Mouse (Mus musculus) thymus, postnatal 10 days (tissue): ENCODE results near the gene Nudt3.
"Not testable (repeated sequence)": the region's sequence is repeated elsewhere in the genome, so short reads cannot be mapped to it uniquely, and the experiment has no call there.

Experiments used
- DNase-seq, 2 experiments: peaks; one replicate each; pipeline ENCODE4 v3.0.0; 2021; ENCODE audit warnings: low spot score in 2 of 2

The Nudt3 gene

DNA sequence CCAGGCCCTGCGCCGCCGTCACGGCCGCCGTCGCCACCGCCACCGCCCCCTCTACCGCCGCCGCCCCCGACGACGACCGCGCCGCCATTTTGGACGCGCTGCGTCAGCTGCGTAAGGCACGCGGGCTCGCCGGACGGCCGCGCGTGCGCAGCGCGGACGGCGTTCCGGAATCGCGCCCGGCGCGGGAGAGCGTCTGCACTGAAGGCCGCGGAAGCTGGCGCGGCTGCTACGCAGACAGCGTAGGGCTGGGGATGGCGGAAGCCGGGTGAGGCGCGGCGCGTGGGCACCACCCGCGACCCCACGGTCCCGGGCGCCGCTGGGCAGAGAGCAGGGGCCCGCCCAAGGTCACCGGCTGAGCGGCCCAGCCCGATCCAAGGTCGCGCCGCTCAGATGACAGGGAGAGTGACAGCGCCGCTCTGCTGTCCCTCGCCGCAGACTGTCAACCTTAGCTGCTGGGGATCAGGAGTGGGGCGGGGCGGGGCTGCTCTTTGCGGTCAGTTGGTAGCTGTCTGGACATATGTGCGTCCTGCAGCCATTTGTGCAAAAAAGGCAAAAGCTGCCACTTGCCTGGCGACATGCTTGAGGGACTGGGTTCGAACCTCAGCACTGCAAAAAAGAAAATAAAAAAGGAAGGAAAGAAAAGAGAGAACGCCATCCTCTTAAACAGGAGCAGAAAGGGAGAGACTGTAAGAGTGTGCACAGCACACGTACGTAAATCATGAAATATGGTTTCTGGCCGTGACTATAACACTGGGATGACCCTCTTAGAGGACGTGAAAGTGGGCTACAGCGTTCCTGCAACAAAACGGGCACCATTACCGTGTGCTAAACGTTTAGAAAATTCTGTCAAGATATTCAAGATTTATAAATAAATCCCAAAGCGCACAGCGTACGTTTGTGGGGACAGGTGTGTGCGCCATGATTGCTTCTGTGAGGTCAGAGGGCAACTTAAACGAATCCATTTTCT lies at the start of gene Nudt3:
Gene Nudt3 (minus strand): TSS at position 136 of the 967 bp plus-strand sequence.
- peak; percentile 81 to 91 for DNase-seq

DNA sequence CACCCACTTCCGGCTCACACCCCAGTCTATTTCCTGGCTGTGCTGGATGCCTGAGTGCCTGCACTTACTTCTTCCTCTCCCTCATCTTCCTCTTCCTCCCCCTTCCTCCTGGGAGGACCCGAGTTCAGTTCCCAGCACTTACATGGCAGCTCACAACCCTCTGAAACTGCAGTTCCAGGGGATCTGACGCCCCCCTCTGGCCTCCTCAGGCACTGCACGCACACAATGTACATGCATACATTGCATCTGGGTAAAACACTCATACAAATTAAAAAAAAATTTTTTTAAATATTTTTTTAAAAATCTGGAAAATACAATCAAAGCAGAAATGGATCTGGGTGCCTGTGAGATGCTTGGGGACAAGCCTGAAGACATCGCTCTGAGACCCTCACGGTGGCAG lies 48.4 kb upstream of the Nudt3 start:
- no peak for DNase-seq

DNA sequence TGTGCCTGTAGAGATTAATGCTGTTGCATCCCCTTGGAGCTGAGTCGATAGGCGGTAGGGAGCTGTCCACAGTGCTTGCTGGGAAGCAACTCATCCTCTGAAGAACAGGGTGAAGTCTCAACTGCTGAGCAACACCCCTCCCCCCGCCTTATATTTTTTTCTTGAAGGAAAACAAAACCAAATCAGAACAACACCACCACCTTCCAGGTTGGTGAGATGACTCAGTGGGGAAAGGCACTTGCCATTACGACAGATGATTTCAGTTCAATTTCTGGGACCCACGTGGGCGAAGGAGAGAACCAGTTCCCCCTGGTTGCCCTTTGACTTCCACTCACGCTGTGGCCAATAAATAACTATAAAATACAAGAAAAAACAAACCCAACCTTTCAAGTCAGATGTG lies 35.5 kb upstream of the Nudt3 start:
- DNase-seq: no peak

DNA sequence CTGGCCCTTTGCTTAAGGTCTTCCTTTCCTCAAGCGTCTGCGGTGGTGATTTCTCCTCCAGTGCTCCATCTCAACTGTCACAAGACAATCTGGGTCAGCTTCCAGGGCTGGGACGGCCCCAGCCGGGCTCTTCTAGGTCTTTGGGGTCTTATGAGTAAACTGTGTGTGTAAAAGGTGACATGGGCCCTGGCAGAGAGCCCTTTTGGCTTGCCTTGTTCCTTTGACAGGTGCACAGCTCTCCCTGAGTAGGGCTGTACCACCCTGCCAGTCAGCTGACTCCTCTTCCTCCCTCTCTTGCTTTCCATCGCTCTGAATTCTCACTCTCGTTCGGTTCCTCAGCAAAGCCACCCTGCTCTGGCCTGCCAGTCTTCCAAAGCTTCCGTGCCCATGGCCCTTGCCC lies 33.8 kb upstream of the Nudt3 start:
- no peak for DNase-seq

DNA sequence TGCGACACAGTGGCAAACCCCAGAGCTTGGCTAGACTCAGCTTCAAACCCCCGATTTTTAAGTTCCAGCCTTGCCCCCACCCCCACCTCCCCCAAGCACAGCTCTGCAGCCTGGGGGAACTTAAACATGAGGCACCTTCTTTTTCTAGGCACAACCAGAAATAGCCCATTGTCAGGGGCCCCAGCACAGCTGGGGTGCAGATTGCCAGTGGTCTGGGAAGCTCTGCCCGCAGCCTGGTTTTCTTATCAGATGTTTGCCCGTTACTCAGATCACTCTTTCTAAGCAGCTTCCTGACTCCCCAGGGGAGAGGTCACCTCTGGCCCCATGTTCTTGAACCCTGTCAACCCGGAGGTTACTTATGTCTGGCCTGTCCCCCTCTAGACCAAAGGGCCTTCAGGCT lies 33.1 kb upstream of the Nudt3 start:
- DNase-seq: no peak

DNA sequence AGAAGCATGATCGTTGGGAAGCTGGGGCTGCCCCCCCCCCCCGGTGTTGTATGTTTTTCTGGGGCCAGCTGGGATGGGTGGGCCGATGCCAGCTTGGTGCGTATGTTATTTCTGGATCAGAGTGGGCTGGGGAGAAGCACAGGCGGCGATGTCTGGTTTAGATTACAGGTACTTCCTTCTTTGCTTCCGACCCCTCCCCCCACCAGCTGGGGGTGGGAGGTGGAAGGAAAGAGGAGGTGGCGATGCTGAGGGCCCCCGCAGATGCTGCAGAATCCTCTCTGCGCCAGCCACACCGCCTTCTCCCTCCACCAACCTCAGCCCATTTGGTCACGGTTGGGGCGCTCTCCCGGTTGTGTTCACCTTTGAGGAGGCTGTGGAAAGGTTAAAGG lies 32.7 kb upstream of the Nudt3 start:
- peak; percentile 67 to 70 for DNase-seq

DNA sequence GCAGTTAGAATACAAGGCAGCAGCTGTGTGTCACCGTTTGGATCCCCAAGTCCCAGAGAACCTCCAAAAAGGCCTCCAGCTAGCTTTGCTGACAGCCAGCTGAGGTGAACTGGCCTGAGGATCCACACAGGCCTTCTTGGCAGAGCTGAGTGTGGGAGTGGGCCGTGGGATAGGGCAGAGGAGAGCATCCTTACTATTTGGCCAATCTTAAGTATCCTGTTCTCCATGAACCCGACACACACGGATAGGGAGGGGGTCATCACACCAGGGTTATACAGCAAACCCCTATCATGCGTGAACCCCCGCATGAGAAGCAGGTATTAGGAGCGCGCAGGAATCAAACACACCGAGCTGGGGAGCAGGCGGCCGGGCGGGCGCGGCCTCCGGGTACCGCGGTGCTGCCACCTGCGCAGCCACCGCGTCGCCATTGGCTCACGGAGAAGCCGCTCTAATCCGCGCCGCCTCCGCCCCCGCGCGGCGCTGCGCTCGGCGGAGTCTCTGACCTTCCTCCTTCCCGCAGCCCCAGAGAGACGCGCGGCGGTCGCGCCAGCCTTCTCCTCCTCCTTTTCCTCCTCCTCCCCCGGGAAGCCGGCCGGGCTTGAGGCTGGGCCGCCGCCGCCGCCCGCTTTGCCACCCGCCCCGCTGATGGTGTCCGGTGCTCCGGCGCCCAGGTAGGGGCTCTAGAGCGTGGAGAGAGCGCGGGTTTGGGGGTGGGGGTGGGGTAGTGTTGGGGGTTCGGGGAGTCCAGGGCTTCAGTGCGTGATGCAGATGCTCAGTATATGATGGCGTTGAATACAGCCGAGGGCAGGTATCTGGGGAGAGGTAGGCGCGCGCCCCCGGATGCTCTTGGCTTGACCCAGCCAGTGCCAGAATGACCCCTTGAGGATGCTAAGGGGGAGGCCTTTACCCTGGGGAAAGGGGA lies 32.1 kb upstream of the Nudt3 start, which contains the start of gene Pacsin1:
Gene Pacsin1 (plus strand): TSS at position 421 of the 922 bp plus-strand sequence.
- DNase-seq: peak; percentile 56 to 61

DNA sequence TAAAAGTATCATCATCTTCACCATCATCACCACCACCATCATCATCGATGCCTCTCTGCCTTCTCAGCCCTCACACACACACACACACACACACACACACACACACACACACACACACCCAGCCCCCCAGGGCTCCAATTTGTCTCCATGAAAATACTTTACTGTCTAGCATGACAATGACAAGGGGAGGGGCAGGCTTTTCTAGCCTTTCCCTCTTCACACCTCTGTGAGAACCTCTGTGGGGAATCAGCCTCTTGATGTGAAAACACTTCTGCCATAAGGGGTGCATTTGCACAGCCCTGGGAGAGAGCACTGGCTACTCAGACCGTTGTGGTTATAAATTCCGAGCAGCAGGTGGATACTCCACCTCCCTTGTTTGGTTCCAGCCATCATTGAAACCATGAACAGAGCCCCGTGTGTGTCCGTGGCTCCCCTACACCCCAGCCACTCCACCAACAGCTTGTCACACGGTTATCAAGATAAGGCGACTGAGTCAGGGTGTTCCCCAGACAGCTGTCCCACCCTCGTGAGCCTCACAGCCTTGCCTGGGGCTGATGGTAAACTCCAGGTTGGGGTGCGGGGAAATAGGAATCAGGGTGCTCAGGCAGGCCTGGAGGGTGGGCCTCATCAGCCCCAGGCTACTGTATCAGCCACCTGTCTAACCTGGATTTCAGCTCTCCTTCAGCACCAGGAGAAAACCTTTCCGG lies 30.1 kb upstream of the Nudt3 start:
- DNase-seq: no peak

DNA sequence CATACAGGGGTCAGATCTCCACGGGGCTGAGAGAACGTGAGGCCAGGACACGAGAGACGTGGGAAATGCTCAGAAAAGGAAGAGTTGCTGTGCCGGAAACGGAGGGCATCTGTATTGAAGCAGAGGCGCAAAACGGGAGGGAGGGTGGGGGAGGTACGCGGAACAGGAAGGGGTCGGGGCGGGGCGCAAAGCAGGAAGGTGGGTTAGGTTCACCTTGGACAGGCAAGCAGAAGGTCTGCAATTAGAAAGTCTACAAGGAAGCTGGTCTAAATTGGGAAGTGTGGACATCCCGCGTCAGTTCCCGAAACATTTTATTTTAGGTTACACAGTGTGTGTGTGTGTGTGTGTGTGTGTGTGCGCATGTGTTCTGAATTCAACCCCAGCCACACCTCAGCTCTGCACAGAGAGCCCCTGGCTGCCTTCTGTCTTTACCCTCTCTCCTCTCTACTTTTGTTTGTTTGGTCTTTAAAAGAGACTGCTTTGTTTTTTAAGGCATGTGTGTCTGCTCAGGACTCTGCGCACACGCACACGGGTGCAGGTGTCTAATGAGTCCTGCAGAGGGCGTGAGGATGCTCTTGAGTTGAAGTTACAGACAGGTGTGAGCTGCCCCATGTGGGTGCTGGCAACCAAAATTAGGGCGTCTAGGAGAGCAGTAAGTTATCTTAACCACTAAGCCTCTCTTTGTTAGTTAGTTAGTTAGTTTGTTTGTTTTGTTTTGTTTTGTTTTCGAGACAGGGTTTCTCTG lies 28.9 kb upstream of the Nudt3 start:
- peak in 1 of 2 experiments; percentile 44 for DNase-seq

DNA sequence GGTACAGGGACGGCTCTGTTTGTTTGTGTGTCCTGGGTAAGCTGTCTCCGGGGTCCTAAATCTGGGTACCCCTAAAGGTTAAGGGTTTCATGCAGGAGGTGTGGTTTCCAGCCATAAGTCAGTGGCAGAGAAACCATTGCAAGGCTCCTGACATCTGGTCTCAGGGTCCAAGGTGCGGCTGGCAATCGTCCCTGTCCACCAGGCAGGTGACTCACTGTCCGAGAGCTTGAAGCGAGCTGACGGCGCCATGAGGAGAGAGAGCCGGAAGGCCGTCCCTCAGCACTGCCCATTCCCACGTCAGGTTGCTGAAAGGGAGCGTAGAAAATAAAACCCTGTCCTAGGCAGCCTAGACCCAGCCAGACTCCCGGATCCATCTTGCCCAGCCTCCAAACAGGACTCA lies 27.3 kb upstream of the Nudt3 start:
- no peak for DNase-seq

DNA sequence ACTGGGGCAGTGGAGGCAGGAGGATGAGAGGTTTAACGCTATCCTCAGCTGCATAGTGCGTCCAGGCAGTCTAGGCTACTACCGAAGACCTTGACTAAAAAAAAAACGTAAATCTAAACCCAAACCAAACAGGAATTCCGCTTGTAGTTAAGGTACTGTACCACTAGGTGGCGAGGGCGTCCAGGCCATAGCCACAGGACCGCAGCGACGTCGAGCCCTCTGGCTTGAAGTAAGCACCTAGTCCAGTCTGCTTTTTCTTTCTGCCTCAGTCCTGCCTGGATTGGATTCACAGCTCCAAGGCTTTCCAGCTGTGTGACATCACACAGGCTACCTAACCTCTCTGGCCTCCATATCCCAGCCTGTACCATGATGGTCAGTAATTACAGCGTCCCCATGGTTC lies 26.9 kb upstream of the Nudt3 start:
- DNase-seq: peak; percentile 39 to 79

DNA sequence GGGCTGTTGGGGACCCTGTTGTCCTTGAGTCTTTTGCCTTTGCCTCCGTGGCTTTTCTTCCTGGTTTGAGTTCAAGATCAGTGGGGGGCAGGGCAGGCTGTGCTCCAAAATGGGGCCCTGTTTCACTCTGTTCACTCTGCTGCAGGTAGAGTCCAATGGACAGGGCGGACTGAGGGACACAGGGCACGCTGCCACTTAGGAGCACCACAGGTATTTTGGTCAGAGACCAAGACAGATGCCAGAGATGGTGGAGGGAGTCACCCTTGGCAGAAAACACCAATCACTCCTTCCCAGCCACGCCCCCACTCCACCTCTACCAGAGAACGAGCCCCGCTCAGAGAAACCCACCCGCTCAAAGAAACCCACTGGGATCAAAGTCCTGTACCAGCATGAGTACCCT lies 22.5 kb upstream of the Nudt3 start:
- no peak for DNase-seq

DNA sequence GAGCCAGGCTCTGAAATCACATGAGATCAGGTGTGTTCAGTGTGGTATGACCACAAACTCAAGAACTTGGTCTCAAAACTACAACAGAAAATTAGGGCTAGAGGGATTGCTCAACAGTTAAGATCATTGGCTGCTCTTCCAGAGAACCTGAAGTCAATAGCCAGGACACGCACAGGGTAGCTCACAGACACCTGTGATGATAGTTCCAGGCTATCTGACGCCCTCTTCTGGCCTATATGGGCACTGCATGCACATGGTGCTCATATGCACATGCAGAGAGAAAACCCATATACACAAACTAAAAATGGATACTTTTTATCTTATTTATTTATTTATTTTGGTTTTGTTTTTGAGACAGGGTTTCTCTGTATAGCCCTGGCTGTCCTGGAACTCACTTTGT lies 21.3 kb upstream of the Nudt3 start:
- DNase-seq: no peak

DNA sequence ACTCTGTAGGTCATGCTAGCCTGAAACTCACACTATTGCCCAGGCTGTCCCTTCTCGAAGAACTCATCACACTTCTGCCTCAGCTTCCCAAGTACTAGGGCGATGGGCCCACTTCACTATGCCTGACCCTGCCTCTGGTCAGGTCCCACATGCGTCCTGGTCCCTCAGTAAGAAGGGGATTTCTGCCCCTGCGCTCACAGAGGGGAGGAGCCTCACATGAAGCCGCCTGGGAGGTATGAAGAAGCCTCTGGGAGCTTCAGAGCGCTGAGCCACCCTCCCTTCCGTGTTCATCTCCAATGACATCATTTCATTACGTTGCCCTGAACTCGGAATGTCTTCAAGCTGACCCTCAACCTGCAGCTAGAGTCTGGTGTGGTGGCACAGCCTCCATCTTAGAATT lies 20.5 kb upstream of the Nudt3 start:
- no peak for DNase-seq

DNA sequence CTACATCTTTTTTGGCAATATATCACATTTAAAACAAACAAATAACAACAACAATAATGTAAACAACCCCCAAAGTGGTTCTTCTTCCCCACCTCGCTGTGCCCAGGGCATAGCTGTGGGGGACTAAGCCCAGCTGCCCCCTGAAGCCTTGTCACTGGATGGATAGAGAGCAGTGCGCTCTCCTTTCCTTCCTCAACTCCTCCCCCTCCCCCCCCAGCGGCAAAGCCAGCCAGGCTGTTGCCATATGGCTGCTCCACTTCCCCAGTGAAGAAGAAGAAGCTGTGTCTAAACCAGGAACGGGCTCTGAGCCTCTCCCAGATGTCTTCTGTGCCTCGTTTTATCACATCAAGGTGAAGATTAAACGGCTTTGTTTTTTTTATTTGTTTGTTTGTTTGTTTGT lies 19.8 kb upstream of the Nudt3 start:
- DNase-seq: no peak

DNA sequence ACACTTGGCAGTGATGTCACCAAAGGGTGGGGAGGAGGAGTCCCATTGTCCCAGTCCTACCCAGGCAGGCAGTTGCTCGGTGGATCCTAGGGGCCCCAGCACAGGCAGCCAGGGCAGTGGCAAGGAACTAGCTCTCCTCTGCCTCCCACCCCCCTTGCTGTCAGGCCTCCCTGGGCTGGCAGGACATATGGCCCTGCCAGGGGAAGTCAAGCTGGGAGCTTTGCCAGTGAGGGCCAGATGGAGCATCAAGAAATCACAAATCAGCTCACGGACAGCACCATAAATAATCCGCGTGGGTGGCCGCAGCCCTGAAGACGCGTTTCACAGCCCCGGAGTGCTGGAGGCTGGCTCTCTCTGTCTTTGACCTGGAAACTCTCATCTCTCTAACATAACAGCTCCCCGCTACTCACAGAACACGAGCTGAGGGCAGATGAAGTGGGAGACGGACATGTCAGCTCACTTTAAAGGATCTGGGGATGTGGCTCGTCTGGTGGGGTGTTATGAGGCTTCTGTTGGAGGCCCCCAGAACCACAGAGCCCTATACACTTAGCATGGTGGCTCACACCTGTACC lies 19.3 kb upstream of the Nudt3 start:
- DNase-seq: no peak

DNA sequence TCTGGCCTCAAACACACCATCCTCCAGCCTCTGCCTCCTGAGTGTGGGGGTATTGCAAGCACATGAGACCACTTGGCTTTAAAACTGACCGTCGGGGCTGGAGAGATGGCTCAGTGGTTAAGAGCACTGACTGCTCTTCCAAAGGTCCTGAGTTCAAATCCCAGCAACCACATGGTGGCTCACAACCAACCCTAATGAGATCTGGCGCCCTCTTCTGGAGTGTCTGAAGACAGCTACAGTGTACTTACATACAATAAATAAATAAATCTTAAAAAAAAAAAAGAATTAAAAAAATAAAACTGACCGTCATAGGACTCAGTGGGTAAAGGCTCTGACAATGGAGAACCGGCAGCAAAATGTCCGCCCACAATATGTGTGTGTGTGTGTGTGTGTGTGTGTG lies 16.6 kb upstream of the Nudt3 start:
- not testable (repeated sequence) for DNase-seq

DNA sequence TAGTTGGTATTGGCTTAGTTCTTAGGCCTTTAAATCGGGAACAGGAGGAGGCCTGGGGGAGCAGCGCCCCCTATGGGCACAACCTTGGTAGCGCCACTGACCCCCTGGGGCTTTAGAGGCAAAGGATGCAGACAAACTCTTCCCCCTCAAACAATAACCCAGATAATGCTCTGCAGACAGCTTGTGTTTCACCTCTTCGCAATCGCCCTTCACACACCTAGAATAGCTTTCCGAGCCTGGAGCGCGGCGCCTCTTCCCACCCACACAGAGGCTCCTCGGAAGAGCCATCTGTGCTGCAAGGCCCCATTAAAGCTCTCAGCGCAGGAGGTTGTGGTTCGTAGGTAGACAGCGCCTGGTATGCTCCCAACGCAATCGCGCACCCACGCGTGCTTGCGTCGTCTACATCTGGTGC lies 15.6 kb upstream of the Nudt3 start:
- no peak for DNase-seq

DNA sequence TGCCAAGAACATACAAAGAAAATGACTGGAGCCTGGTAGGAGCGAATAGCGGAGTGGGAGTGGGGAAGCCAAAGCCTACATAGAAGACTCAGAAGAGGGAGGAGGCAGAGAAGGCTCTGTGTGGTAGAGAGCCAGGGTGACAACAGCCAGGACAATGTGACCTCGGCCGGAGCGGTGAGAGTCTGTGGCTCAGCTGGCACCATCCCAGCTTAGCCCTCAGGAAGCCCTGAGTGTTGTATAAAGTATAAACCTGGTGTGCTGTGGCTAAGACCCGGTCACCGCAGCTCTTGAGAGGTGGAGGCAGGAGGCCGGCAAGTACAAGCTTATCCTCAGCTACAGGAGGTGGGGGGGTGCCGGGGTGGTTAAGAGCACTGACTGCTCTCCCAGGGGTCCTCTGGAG lies 14.0 kb upstream of the Nudt3 start:
- no peak for DNase-seq

DNA sequence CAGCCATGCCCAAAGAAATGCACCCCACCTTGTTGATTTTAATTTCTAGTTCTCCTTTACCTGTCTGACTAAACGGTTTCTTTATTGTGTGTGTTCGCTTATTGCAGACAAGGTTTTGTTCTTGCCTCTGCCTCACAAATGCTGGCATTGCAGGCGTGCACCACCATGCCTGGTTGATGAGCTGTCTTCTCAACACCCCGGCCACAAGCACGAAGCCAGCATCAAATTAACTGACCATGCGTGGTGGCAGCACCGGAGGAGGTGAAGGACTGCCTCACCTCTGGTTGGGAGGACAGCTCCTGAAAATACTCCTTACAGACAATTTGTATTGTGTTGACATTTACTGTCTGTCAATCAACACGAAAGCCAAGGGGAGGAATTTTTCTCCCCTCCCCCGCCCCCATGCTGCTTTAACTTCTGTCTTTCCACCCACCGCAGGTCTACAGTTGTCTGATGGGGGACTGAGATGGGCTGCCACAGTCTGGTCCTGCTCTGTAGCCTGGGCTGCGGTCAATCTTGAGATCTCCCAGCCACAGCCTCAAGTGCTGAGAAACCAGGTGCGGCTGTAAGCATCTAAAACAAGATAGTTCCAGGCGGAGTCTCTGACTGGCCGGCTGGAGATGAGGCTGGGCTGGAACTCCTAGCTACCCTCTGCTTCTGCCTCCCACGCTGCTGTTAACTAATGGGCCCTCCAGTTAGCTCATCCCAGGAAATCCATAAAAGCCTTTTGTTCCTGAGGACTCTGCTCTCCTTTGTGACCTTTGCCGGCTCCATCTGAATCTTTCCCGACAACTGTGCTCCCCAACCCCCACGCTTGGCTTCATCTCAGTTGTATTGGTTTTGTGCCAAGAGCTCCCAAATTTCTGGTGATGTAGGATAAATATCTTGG lies 13.1 kb upstream of the Nudt3 start, which contains the start of gene Rps10:
Gene Rps10 (minus strand): TSS at position 538 of the 889 bp plus-strand sequence.
- no peak for DNase-seq
